Mouse (Mus musculus) hindbrain, embryonic 14.5 days (tissue): ENCODE results near the gene Ptprq. TPM values are rescaled to one million over a fixed set of nuclear protein-coding genes. Genes with fewer than 3 reads are reported as not detected.
A peak's percentile ranks its signal among the peaks of the same experiment; 100 is the strongest.

ENCODE experiments used
- ATAC-seq: fragments of 200-750 bp; cut with Nextera tagmentation; 2 replicates; pipeline ENCODE4 v1.8.0; 2017; ENCODE audit warnings: moderate number of reproducible peaks, mild to moderate bottlenecking, moderate TSS enrichment, moderate library complexity; ENCODE audit not compliant: low FRiP score
- DNase-seq: peaks from one replicate; pipeline ENCODE4 v3.0.0-alpha.2; 2015; ENCODE audit warnings: low spot score
- H3K27ac ChIP-seq: fragments of 300-500 bp; sonication (generic); 2 replicates; pipeline ENCODE4 v1.5.1; 2014; ENCODE audit warnings: mild to moderate bottlenecking, moderate library complexity
- H3K27me3 ChIP-seq: fragments of 300-500 bp; sonication (generic); 2 replicates; pipeline ENCODE4 v1.6.1; 2014; ENCODE audit warnings: mild to moderate bottlenecking, low read length, mixed read lengths; ENCODE audit not compliant: control insufficient read depth, insufficient read depth
- H3K36me3 ChIP-seq: fragments of 300-500 bp; sonication (generic); replicated peaks from 2 replicates; pipeline ENCODE4 v1.6.1; 2014; ENCODE audit not compliant: control insufficient read depth, insufficient read depth
- H3K4me1 ChIP-seq: fragments of 300-500 bp; sonication (generic); replicated peaks from 2 replicates; pipeline ENCODE4 v1.6.1; 2014; ENCODE audit warnings: antibody characterized with exemption, low read length, mixed read lengths; ENCODE audit not compliant: control insufficient read depth, insufficient read depth
- H3K4me2 ChIP-seq: fragments of 300-500 bp; sonication (generic); replicated peaks from 2 replicates; pipeline ENCODE4 v1.6.1; 2014; ENCODE audit warnings: mild to moderate bottlenecking, moderate library complexity
- H3K4me3 ChIP-seq: fragments of 300-500 bp; sonication (generic); replicated peaks from 2 replicates; pipeline ENCODE4 v1.5.1; 2014; ENCODE audit warnings: mild to moderate bottlenecking, low read length
- H3K9ac ChIP-seq: fragments of 300-500 bp; sonication (generic); 2 replicates; pipeline ENCODE4 v1.6.1; 2014
- H3K9me3 ChIP-seq: fragments of 300-500 bp; sonication (generic); 2 replicates; pipeline ENCODE4 v1.6.1; 2016; ENCODE audit warnings: low read length; ENCODE audit not compliant: control insufficient read depth
- WGBS: fragments of 180-500 bp; shearing (Covaris S2); extraction: QIAGEN DNeasy Blood & Tissue Kit; methylation state at CpG from one replicate; pipeline ENCODE4 v1.1.7; 2014; 5-methylcytosine and 5-hydroxymethylcytosine counted together
- microRNA-seq: library from miRNA; unstranded; fragments of <30 nt; microRNA quantifications from one replicate; pipeline ENCODE4, GENCODE M21; 2016
- polyA plus RNA-seq: library from polyadenylated mRNA; unstranded; fragments of >200 nt; fragmentation: Nextera tagmentation; extraction: Ambion mirVana; gene quantifications from 2 replicates; pipeline ENCODE4 v1.2.1, GENCODE M21; 2014

Ptprq gene
- polyA plus RNA-seq, 1 experiment from 2014 or later: 0.24 TPM

DNA sequence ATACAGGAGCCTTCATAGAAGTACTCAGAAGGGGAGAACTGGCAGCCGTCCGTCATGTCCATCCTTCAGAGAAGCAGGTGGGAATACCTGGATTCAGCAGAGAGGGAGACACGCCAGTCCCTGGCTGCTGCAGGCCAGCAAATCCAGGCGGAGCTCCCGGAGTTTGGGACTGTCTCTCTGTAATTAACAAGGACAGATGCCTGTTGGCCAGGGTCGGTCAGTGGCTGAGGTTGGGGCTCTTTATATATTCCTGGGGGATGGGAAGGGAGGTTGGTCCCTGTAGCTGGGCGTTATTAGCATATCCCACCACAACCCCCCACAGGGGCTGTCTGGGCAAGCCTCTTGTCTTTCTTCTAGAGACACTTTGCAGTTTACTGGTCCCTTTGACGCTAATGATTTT lies 234.0 kb downstream of the Ptprq start, which contains the start of gene Myf5:
Myf5 (minus strand) TSS at position 265 of the 400 bp plus-strand sequence.
- WGBS: 59% methylated on average over 8 of the region's 8 CpGs
- ATAC-seq (no peak), DNase-seq (no peak)
- Histone ChIP-seq H3K36me3 (no peaks in the 10 kb centered on the region), H3K4me3 (no peak within 1 kb of the TSS), H3K4me1 (no peaks in the 10 kb centered on the region), H3K9me3 (no peaks in the 10 kb centered on the region), H3K27me3 (no peaks in the 10 kb centered on the region), H3K4me2 (no peak within 1 kb of the TSS), H3K27ac (no peak within 1 kb of the TSS), H3K9ac (no peak within 1 kb of the TSS)

DNA sequence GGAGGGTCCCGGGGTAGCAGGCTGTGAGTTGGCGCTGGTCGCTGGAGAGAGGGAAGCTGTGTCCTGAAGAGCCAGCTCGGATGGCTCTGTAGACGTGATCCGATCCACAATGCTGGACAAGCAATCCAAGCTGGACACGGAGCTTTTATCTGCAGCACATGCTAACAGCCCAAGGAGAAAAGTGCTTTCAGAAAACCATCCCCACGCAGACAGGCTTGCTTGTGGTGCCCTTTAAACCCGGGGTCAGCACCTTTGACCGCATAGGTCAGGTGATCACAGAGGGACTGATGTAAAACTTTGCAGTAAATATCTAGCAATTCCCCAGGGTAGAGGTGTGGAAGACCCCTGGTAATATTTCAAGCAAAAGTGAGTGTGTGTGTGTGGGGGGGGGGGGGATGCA lies 235.8 kb downstream of the Ptprq start:
- Histone ChIP-seq H3K27me3 (no peaks in the 10 kb centered on the region), H3K4me3 (no peak overlapping the region), H3K4me1 (no peaks in the 10 kb centered on the region), H3K9me3 (no peaks in the 10 kb centered on the region), H3K4me2 (peak overlapping the region; percentile 12; the same call in 1 of the 2 replicates), H3K9ac (no peak overlapping the region), H3K27ac (no peak overlapping the region), H3K36me3 (no peaks in the 10 kb centered on the region)
- 70% methylated on average over 10 of the region's 10 CpGs for WGBS
- ATAC-seq: no peak
- no peak for DNase-seq

DNA sequence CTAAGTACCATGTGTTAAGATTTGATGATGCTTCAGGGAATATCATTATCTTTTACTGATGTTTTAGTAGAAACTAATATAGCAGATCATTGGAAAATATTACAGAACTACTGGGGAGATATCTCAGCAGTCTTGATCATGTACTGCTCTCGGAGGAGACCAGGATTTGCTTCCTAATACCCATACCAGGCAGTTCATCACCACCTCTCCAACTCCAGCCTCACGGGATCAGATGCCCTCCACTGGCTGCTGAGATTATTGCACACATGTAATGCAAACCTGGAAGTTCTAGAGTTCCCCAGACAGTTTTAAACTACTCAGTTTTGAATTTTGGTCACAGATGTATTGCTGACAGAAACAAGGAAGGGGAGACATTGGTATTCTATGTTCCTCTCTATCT lies 246.4 kb downstream of the Ptprq start:
- Histone ChIP-seq H3K9ac (no peak overlapping the region), H3K27me3 (no peaks in the 10 kb centered on the region), H3K4me3 (no peak overlapping the region), H3K27ac (no peak overlapping the region), H3K4me1 (no peaks in the 10 kb centered on the region), H3K9me3 (no peaks in the 10 kb centered on the region), H3K4me2 (no peak overlapping the region), H3K36me3 (no peaks in the 10 kb centered on the region)
- ATAC-seq: no peak
- WGBS: 56% methylated on average over 2 of the region's 2 CpGs
- DNase-seq: no peak

DNA sequence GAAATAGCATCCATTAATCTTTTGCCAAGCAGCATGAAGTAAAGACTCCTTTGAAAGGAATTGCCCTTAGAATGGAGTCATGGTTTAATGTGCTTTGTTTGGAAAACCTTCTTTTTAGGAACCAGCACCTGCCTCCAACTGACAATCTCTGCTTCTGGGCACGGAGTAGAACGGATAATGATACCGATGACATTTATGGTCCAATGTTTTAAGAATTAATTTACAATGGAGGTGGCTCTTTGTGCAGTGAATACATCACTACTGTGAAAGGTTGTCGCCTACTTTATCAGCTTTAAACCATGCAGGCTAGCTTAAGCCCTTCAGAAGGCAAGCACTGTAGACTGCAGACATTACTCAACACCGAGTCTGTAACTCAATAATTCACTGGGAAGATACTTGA lies 248.1 kb downstream of the Ptprq start:
- Histone ChIP-seq H3K27ac (no peak overlapping the region), H3K4me2 (no peak overlapping the region), H3K9ac (no peak overlapping the region), H3K4me3 (no peak overlapping the region), H3K27me3 (no peaks in the 10 kb centered on the region), H3K36me3 (no peaks in the 10 kb centered on the region), H3K4me1 (no peaks in the 10 kb centered on the region), H3K9me3 (no peaks in the 10 kb centered on the region)
- WGBS: 54% methylated on average over 5 of the region's 5 CpGs
- ATAC-seq (no peak), DNase-seq (no peak)

DNA sequence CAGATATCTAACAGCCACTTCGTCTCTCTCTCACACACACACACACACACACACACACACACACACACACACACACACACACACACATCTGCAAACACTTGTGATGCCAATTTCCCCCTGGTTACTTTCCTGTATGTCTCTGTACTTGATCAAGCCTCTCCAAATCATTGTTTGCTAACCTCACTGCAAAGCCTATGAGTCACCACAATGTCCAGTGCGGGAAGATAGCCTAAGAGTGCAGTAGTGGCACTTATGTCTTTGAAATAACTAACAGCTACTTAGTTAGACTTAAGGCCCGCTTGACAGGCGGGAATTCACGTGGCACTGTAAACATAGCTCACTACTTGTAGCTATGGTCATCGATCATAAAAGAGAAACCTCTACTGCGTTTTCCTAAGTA lies 252.0 kb downstream of the Ptprq start:
- no peak overlapping the region for H3K27ac ChIP-seq
- no peak overlapping the region for H3K4me2 ChIP-seq
- H3K4me1 ChIP-seq: no peaks in the 10 kb centered on the region
- no peak overlapping the region for H3K4me3 ChIP-seq
- no peak overlapping the region for H3K9ac ChIP-seq
- no peaks in the 10 kb centered on the region for H3K9me3 ChIP-seq
- ATAC-seq (no peak), DNase-seq (no peak)
- H3K27me3 ChIP-seq: no peaks in the 10 kb centered on the region
- no peaks in the 10 kb centered on the region for H3K36me3 ChIP-seq
- 97% methylated on average over 7 of the region's 7 CpGs for WGBS

Small RNA genes lying within 50 kb of the gene (microRNA-seq; reads per million reads assigned to microRNA genes)
- not detected for gene Gm44403

Other genes starting within 250 kb of the Ptprq start
- 0.09 TPM in 1 of 2 replicates, not detected in the other for gene Myf5, start 233.9 kb downstream of the Ptprq start, polyA plus RNA-seq
- not detected in 2 replicates for gene Myf6, start 225.3 kb downstream of the Ptprq start, polyA plus RNA-seq
- gene Otogl, start 192.1 kb upstream of the Ptprq start, polyA plus RNA-seq: 0.05 TPM in 2 replicates